8 mouse cellular contexts compared by ENCODE assay signal in the genomic region with DNA sequence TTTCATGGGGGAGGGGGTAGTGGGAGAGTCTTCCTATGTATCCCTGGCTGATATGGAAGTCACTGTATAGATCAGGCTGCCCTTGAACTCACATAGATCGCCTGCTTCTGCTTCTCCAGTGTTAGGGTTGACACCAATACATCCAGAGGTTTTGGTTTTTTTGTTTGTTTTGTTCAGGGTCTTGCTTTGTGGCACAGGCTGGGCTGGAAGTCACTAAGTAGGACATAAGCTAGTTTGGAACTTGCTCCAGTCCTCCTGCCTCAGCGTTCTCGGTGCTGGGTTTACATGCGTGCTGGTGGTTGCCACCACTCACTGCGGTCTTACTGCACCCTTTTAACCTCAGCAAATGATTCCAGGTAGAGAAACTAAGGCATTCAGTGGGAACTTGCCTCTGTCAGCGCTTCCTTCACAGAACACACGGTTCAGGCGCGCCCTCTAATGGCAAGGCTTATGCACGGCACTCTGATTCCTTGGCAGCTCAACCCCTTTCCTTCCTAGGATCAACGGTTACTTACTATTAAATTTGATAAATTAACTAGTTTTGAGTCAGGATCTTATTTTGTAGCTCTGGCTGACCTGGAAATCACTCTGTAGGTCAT. TPM values are rescaled to one million over a fixed set of nuclear protein-coding genes. Genes with fewer than 3 reads are reported as not detected.
DNase-seq lines count a peak whose midpoint lies in the region; ATAC-seq and TF ChIP-seq lines count a peak whose summit lies in the region.

No protein-coding gene starts in this region.

- H3K27ac ChIP-seq in heart, embryonic 11.5 days (ENCODE audit: low read depth, low read length) = no peak overlapping the region; the same call in 1 of the 2 replicates
- H3K27ac ChIP-seq in kidney, embryonic 15.5 days = no peak overlapping the region
- no peak overlapping the region for H3K27ac ChIP-seq in liver, embryonic 15.5 days (replicated peaks)
- no peak overlapping the region for H3K27ac ChIP-seq in neural tube, embryonic 13.5 days (replicated peaks)

- no peaks in the 10 kb centered on the region for H3K27me3 ChIP-seq in C2C12 (ENCODE audit: control insufficient read depth, insufficient read depth, insufficient read length)
- H3K27me3 ChIP-seq in heart, embryonic 11.5 days (ENCODE audit: control insufficient read depth, insufficient read depth, low read length) = peaks cover 3% of the 10 kb centered on the region; the same call in 1 of the 2 replicates
- peaks cover 20% of the 10 kb centered on the region for H3K27me3 ChIP-seq in kidney, embryonic 15.5 days
- H3K27me3 ChIP-seq in liver, embryonic 15.5 days = peaks cover 57% of the 10 kb centered on the region
- H3K27me3 ChIP-seq in neural tube, embryonic 13.5 days = peaks cover 22% of the 10 kb centered on the region

- no peak overlapping the region for H3K4me3 ChIP-seq in C2C12 (ENCODE audit: insufficient read depth, poor library complexity, severe bottlenecking)
- H3K4me3 ChIP-seq in heart, embryonic 11.5 days (ENCODE audit: low read depth, low read length) = peak overlapping the region; percentile 11; the same call in 1 of the 2 replicates
- no peak overlapping the region; the same call in 1 of the 2 replicates for H3K4me3 ChIP-seq in kidney, embryonic 15.5 days (replicated peaks)
- H3K4me3 ChIP-seq in liver, embryonic 15.5 days (replicated peaks) = no peak overlapping the region
- H3K4me3 ChIP-seq in neural tube, embryonic 13.5 days = no peak overlapping the region

- no peaks in the 10 kb centered on the region for H3K9me3 ChIP-seq in heart, embryonic 11.5 days (replicated peaks; ENCODE audit: control insufficient read depth, low read length)
- H3K9me3 ChIP-seq in kidney, embryonic 15.5 days (replicated peaks) = no peaks in the 10 kb centered on the region
- no peaks in the 10 kb centered on the region for H3K9me3 ChIP-seq in liver, embryonic 15.5 days (replicated peaks)
- H3K9me3 ChIP-seq in neural tube, embryonic 13.5 days = no peaks in the 10 kb centered on the region

- peaks cover 27% of the 10 kb centered on the region for H3K4me1 ChIP-seq in heart, embryonic 11.5 days (ENCODE audit: control insufficient read depth, insufficient read depth, low read length)
- peaks cover 48% of the 10 kb centered on the region for H3K4me1 ChIP-seq in kidney, embryonic 15.5 days
- H3K4me1 ChIP-seq in liver, embryonic 15.5 days (replicated peaks) = peaks cover 46% of the 10 kb centered on the region
- peaks cover 37% of the 10 kb centered on the region for H3K4me1 ChIP-seq in neural tube, embryonic 13.5 days (replicated peaks)

- no peaks in the 10 kb centered on the region for H3K36me3 ChIP-seq in C2C12 (ENCODE audit: control insufficient read depth, insufficient read depth)
- H3K36me3 ChIP-seq in heart, embryonic 11.5 days (ENCODE audit: control insufficient read depth, insufficient read depth, low read length) = 0 out of 2 replicates have a peak, but pooled peaks cover 3% of the 10 kb centered on the region
- peaks cover 9% of the 10 kb centered on the region for H3K36me3 ChIP-seq in kidney, embryonic 15.5 days
- H3K36me3 ChIP-seq in liver, embryonic 15.5 days (replicated peaks) = no peaks in the 10 kb centered on the region
- H3K36me3 ChIP-seq in neural tube, embryonic 13.5 days = peaks cover 4% of the 10 kb centered on the region

- H3K9ac ChIP-seq in heart, embryonic 11.5 days (ENCODE audit: low read depth, low read length) = 0 out of 2 replicates have a peak overlapping the region, but pooled peaks have one; percentile 7
- no peak overlapping the region for H3K9ac ChIP-seq in kidney, embryonic 15.5 days
- H3K9ac ChIP-seq in liver, embryonic 15.5 days = no peak overlapping the region
- no peak overlapping the region for H3K9ac ChIP-seq in neural tube, embryonic 13.5 days

- WGBS in heart, embryonic 11.5 days (ENCODE audit: insufficient replicate concordance) = 1% methylated on average over 11 of the region's 11 CpGs
- WGBS in kidney, embryonic 15.5 days = under 1% methylated on average over 11 of the region's 11 CpGs
- under 1% methylated on average over 11 of the region's 11 CpGs for WGBS in liver, embryonic 15.5 days (ENCODE audit: insufficient replicate concordance)
- WGBS in neural tube, embryonic 13.5 days = 2% methylated on average over 11 of the region's 11 CpGs

- H3K79me3 ChIP-seq in C2C12 (ENCODE audit: low read depth) = peaks cover 10% of the 10 kb centered on the region

- H3K79me2 ChIP-seq in C2C12 (ENCODE audit: control insufficient read depth, insufficient read depth) = peaks cover 20% of the 10 kb centered on the region

- no peak for ATAC-seq in heart, embryonic 11.5 days (replicated peaks; ENCODE audit: insufficient number of reproducible peaks, low FRiP score, low TSS enrichment)
- no peak for ATAC-seq in kidney, embryonic 15.5 days (replicated peaks; ENCODE audit: low FRiP score)
- no peak for ATAC-seq in liver, embryonic 15.5 days (ENCODE audit: insufficient read depth)
- ATAC-seq in neural tube, embryonic 13.5 days (ENCODE audit: low read depth) = no peak

- peak overlapping the region; percentile 71 for H3K4me2 ChIP-seq in heart, embryonic 11.5 days
- H3K4me2 ChIP-seq in kidney, embryonic 15.5 days = peak overlapping the region; percentile 93
- H3K4me2 ChIP-seq in liver, embryonic 15.5 days = peak overlapping the region; percentile 27; the same call in 1 of the 2 replicates
- H3K4me2 ChIP-seq in neural tube, embryonic 13.5 days = peak overlapping the region; percentile 1; the same call in 1 of the 2 replicates

- peak; percentile 92 for DNase-seq in ZHBTc4 (ENCODE audit: low read depth, low spot score)
- DNase-seq in embryo, embryonic 11 days = peak; percentile 88
- peak; percentile 63 to 73 for DNase-seq in thymus, postnatal 36 days

- peak; percentile 19 for TF ChIP-seq CTCF in C2C12 (IDR thresholded peaks at IDR 0.05; ENCODE audit: control insufficient read depth, insufficient read depth, insufficient read length)

- H3ac ChIP-seq in C2C12 (ENCODE audit: control insufficient read depth, insufficient read length, low read depth) = no peak overlapping the region

TF ChIP-seq in C2C12, 6 proteins besides CTCF, POLR2A, EP300 and RAD21:
- TF ChIP-seq MAX (IDR thresholded peaks at IDR 0.05) (no peak), USF1 (IDR thresholded peaks at IDR 0.05; ENCODE audit: low read depth) (no peak), CEBPB (IDR thresholded peaks at IDR 0.05; ENCODE audit: low read depth) (no peak), MYOD1 (IDR thresholded peaks at IDR 0.05; ENCODE audit: control insufficient read depth, insufficient read length, low read depth) (no peak), MYOG (IDR thresholded peaks at IDR 0.05; ENCODE audit: control insufficient read depth, extremely low read depth, insufficient read length) (no peak), FOSL1 (IDR thresholded peaks at IDR 0.05; ENCODE audit: insufficient read depth, low read length, poor library complexity, severe bottlenecking) (no peak)

RNA-seq across cellular contexts. Expression of a gene that starts 1.3 kb away (rescaled TPM):
- polyA plus RNA-seq in C2C12 (2012; fragmentation: generic; extraction: Trizol) = 151 TPM
- polyA plus RNA-seq in heart, embryonic 11.5 days (2014; fragmentation: Nextera tagmentation; extraction: Ambion mirVana) = 72.5 and 74.5 TPM in 2 replicates
- 85.7 and 87.2 TPM in 2 replicates for polyA plus RNA-seq in kidney, embryonic 15.5 days (2015; fragmentation: Nextera tagmentation; extraction: Ambion mirVana)
- polyA plus RNA-seq in liver, embryonic 15.5 days (2015; fragmentation: Nextera tagmentation; extraction: Ambion mirVana) = 14.0 and 14.5 TPM in 2 replicates
- 90.7 and 96.1 TPM in 2 replicates for polyA plus RNA-seq in neural tube, embryonic 13.5 days (2015; fragmentation: Nextera tagmentation; extraction: Ambion mirVana)

RNA-seq across cellular contexts. Expression of a gene that starts 16.0 kb away (rescaled TPM):
- polyA plus RNA-seq in C2C12 (2012; fragmentation: generic; extraction: Trizol) = 25.6 TPM
- 17.6 and 18.9 TPM in 2 replicates for polyA plus RNA-seq in heart, embryonic 11.5 days (2014; fragmentation: Nextera tagmentation; extraction: Ambion mirVana)
- 27.0 and 28.3 TPM in 2 replicates for polyA plus RNA-seq in kidney, embryonic 15.5 days (2015; fragmentation: Nextera tagmentation; extraction: Ambion mirVana)
- polyA plus RNA-seq in liver, embryonic 15.5 days (2015; fragmentation: Nextera tagmentation; extraction: Ambion mirVana) = 7.9 and 8.1 TPM in 2 replicates
- 19.8 and 21.1 TPM in 2 replicates for polyA plus RNA-seq in neural tube, embryonic 13.5 days (2015; fragmentation: Nextera tagmentation; extraction: Ambion mirVana)

RNA-seq across cellular contexts. Expression of a gene that starts 16.2 kb away (rescaled TPM):
- polyA plus RNA-seq in C2C12 (2012; fragmentation: generic; extraction: Trizol) = 21.5 TPM
- 12.4 and 17.6 TPM in 2 replicates for polyA plus RNA-seq in heart, embryonic 11.5 days (2014; fragmentation: Nextera tagmentation; extraction: Ambion mirVana)
- 5.5 and 5.8 TPM in 2 replicates for polyA plus RNA-seq in kidney, embryonic 15.5 days (2015; fragmentation: Nextera tagmentation; extraction: Ambion mirVana)
- 0.94 and 1.5 TPM in 2 replicates for polyA plus RNA-seq in liver, embryonic 15.5 days (2015; fragmentation: Nextera tagmentation; extraction: Ambion mirVana)
- polyA plus RNA-seq in neural tube, embryonic 13.5 days (2015; fragmentation: Nextera tagmentation; extraction: Ambion mirVana) = 1.2 and 3.4 TPM in 2 replicates

RNA-seq across cellular contexts. Expression of a gene that starts 33.5 kb away (rescaled TPM):
- polyA plus RNA-seq in C2C12 (2012; fragmentation: generic; extraction: Trizol) = 1.4 TPM
- 0.11 and 0.17 TPM in 2 replicates for polyA plus RNA-seq in heart, embryonic 11.5 days (2014; fragmentation: Nextera tagmentation; extraction: Ambion mirVana)
- polyA plus RNA-seq in kidney, embryonic 15.5 days (2015; fragmentation: Nextera tagmentation; extraction: Ambion mirVana) = 0.09 and 0.26 TPM in 2 replicates
- polyA plus RNA-seq in liver, embryonic 15.5 days (2015; fragmentation: Nextera tagmentation; extraction: Ambion mirVana) = 0.03 TPM in 1 of 2 replicates, not detected in the other
- polyA plus RNA-seq in neural tube, embryonic 13.5 days (2015; fragmentation: Nextera tagmentation; extraction: Ambion mirVana) = 0.06 and 0.19 TPM in 2 replicates

RNA-seq across cellular contexts. Expression of a gene that starts 38.5 kb away (rescaled TPM):
- 9.7 TPM for polyA plus RNA-seq in C2C12 (2012; fragmentation: generic; extraction: Trizol)
- 6.1 and 6.6 TPM in 2 replicates for polyA plus RNA-seq in heart, embryonic 11.5 days (2014; fragmentation: Nextera tagmentation; extraction: Ambion mirVana)
- polyA plus RNA-seq in kidney, embryonic 15.5 days (2015; fragmentation: Nextera tagmentation; extraction: Ambion mirVana) = 16.0 and 19.5 TPM in 2 replicates
- polyA plus RNA-seq in liver, embryonic 15.5 days (2015; fragmentation: Nextera tagmentation; extraction: Ambion mirVana) = 6.2 and 7.5 TPM in 2 replicates
- 18.6 and 20.5 TPM in 2 replicates for polyA plus RNA-seq in neural tube, embryonic 13.5 days (2015; fragmentation: Nextera tagmentation; extraction: Ambion mirVana)

Comparison
In these comparisons a context has a peak if more than half of its experiments do, and no peak if none do; other contexts are left out.
1. H3K4me2 ChIP-seq: peak in every context shown above with its lines; median percentile 93 in kidney, embryonic 15.5 days; 71 in heart, embryonic 11.5 days; 27 in liver, embryonic 15.5 days; 1 in neural tube, embryonic 13.5 days.